Mouse (Mus musculus) frontal cortex, adult (tissue): ENCODE data around the gene Olfr606.
"Not testable (repeated sequence)": the region's sequence is repeated elsewhere in the genome, so short reads cannot be mapped to it uniquely, and the experiment has no call there.

ENCODE experiments used
- ATAC-seq: cut with Nextera tagmentation; 2 replicates; pipeline ENCODE4 v1.9.2; 2017; ENCODE audit warnings: mild to moderate bottlenecking, moderate library complexity, mixed read lengths; ENCODE audit not compliant: low TSS enrichment

Gene Olfr606

DNA sequence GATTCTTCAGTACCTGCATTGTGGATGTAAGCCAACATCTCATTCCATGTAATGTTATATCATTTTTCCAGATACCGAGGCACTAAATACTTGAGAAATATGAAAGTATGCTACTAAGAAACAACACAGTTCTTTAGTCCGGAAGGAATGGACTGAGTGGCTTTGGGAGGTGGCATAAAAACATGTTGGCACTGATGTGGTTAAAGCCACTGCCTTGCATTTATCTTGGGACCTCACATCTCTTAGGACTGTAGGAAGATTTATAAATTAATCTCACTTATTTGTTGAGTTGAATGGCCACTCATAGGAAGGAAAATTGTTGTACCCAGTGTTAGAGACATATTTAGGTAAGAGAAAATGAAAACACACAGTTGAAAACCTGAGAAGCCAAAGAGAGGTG lies at the start of gene Olfr606:
TSS of gene Olfr606 (plus strand) at position 301 of the 400 bp plus-strand sequence.
- ATAC-seq = no peak

DNA sequence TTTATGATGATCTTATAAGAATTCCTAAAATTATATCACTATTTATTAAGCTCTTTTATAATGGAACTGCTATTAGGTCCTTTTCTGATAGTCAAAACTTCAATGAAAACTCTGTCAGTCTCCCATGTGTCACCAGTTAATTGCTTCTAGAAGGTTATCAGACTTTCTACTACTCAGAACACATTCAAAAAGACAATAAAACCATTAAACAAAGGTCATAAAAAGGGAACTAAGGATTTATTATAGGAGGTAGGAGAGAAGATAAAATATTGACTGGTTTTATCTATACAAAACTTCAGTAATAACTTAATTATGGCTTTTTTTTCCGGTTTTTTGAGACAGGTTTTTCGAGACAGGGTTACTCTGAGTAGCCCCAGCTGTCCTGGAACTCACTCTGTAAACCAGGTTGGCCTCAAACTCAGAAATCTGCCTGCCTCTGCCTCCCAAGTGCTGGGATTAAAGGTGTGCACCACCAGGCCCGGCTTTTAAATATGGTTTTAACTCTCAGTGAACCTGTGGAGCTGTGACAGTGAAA lies 42.3 kb upstream of the Olfr606 start:
- not testable (repeated sequence) for ATAC-seq

DNA sequence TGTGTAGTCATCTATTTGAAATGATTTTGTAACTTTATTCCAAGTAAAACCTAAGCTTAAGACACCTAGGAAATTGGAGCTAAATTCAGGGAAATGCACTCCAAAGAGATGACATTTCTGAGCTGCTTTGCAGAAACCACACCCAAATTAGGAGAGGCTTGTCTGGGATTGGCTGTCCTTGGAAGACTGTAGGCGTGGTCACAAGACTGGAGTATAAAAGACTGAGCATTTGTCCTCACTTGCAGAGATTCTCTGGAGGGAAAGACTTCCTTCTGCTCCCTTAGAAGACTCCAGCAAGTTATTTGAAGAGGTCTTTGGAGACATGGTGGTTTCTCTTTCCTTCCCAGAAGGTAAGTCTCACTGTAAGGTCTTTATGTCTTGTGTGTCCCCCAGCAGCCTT lies 34.1 kb upstream of the Olfr606 start, which contains the start of gene Usp17lc:
TSS of gene Usp17lc (plus strand) at position 301 of the 400 bp plus-strand sequence.
- ATAC-seq = not testable (repeated sequence)

DNA sequence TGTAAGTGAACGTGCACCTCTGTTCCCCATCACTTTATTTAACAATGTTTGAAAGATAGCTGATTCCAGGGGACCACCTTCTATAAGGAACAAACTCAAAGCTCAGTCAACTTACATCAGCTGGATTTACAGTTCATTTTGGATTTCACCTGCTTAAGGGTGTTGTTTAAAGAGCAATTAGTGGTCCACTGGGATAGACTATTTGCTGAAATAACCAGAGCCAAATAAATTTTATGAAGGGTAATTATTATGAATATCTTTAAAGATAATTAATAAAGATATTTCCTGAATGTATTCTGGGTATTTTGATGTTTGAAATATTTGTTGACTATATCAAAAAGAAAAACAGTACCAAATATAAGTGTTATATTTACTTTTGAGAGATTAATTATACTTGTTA lies 3.5 kb upstream of the Olfr606 start, which contains the start of gene Olfr605:
TSS of gene Olfr605 (minus strand) at position 101 of the 400 bp plus-strand sequence.
- ATAC-seq = no peak

DNA sequence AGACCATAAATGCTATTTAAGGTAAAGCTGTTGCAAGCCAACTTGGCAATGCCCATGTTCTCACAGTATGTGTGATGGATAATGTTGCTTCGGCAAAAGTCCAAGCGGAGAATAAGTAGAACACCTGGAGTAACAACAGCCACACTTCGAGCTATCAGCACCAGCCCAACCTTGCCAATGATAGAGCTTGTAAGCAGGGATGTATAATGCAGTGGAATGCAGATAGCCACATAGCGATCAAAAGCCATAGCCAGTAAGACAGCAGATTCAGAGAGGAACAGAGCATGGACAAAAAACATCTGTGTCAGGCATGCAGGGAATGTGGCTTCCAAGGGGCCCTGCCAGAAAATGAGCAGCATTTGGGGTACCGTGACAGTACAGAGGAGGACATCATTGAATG lies 11.7 kb downstream of the Olfr606 start:
- no peak for ATAC-seq

DNA sequence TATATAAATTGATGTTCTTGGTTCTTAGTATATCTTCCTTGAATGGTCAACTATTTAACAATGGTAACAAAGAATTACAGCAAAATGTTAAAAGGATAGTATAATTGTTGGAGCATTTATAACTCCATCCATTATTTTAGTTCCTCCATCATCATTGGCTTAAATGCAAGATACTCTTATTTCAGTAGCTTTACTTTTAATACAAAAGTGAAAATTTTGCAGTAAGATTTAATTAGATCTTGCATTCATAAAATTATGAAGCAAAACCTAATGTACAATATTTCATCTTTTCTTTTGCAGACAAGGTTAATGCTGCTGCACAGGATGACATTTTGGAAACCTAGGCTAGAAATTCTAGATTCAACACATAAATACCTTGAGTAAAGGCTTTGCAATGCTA lies 20.7 kb downstream of the Olfr606 start, which contains the start of gene Olfr608:
TSS of gene Olfr608 (plus strand) at position 301 of the 400 bp plus-strand sequence.
- no peak for ATAC-seq

DNA sequence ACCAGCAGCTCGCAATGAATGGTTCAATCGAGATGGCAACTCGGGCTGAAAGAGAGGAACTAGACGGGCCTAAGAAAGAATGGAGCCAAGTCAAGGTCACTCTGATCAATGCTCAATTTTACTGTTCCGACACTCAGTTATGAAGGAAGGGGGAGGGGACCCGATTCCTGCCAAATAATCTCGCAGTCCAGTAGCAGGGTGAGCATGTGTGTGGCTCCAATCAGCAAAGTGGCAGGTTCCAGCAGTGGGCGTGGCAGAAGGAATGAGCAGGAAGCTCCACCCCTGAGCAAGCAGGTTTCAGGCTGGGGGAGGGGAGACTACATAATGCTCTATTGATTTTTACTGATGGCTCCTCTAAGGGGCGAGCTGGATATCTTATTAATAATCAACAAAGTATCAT lies 28.3 kb downstream of the Olfr606 start:
- ATAC-seq = not testable (repeated sequence)

DNA sequence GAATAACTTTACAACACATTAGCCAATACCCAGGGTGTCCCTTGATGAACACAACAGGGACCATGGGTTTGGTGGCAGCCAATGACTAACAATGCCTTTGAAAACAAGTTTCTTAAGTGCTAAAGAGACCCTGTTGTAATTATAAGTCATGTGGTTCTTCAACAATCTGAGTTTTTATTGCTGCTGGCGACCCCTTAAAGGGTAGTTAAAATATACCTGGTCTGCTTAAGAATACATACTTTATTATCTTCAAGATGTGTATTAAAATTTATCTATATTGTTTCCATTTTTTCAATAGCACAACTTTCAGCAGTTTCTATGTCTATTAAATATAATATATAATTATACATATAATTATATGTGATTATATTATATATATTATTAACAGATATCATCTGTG lies 49.1 kb downstream of the Olfr606 start, which contains the start of gene Olfr609:
TSS of gene Olfr609 (minus strand) at position 101 of the 400 bp plus-strand sequence.
- ATAC-seq = no peak
